Mouse (Mus musculus): ENCODE measurements around the gene Acadl.

GRCm38 (mm10) chr1:66814756-66815155 lies 48.3 kb downstream of the Acadl start:
- no peak for TF ChIP-seq CTCF (IDR thresholded peaks at IDR 0.05; ENCODE audit: insufficient read depth, low read length)
- TF ChIP-seq POLR2A (IDR thresholded peaks at IDR 0.05; ENCODE audit: borderline replicate concordance, extremely low read depth, low read depth, low read length), result no peak

Measured in lung, adult 2 months (tissue).